ENCODE assay signal across 14 mouse cellular contexts in genomic region chr17:27871851-27872250, GRCm38 (mm10). TPM values are rescaled to one million over a fixed set of nuclear protein-coding genes. Genes with fewer than 3 reads are reported as not detected.
DNase-seq lines count a peak whose midpoint lies in the region; ATAC-seq and TF ChIP-seq lines count a peak whose summit lies in the region.
"Had no signal": no experiment of that assay in that cellular context is flagged by ENCODE, and none has a peak within 500 bp of the region (broad histone marks: within the 10 kb centered on the region; RNA-seq: fewer than 3 reads in every experiment).

No protein-coding gene starts in this region.

- DNase-seq in forebrain, embryonic 11.5 days (ENCODE audit: low spot score) = no peak
- no peak for DNase-seq in MEL (ENCODE audit: low read depth, low spot score)
- peak; percentile 85 for DNase-seq in cerebellum, adult 9-10 months
- peak; percentile 78 for DNase-seq in layer of hippocampus, adult 9-11 months
- DNase-seq: gastrocnemius, postnatal 10 days; lung, adult 2 months had no signal

- H3K27ac ChIP-seq in forebrain, embryonic 16.5 days (ENCODE audit: low read length) = no peak overlapping the region
- no peak overlapping the region for H3K27ac ChIP-seq in forebrain, embryonic 11.5 days (ENCODE audit: low read depth, low read length)
- H3K27ac ChIP-seq in MEL (ENCODE audit: control insufficient read depth, low read depth, low read length) = no peak overlapping the region
- H3K27ac ChIP-seq in intestine, embryonic 16.5 days (ENCODE audit: low read length) = no peak overlapping the region
- no peak overlapping the region for H3K27ac ChIP-seq in midbrain, embryonic 15.5 days
- no peak overlapping the region for H3K27ac ChIP-seq in hindbrain, embryonic 12.5 days
- H3K27ac ChIP-seq: embryonic facial prominence, embryonic 15.5 days; heart, embryonic 13.5 days; hindbrain, embryonic 15.5 days; limb, embryonic 13.5 days had no signal

- H3K36me3 ChIP-seq in forebrain, embryonic 16.5 days (ENCODE audit: control insufficient read depth, insufficient read depth) = no peaks in the 10 kb centered on the region
- H3K36me3 ChIP-seq in forebrain, embryonic 11.5 days (ENCODE audit: control insufficient read depth, insufficient read depth, low read length) = no peaks in the 10 kb centered on the region
- H3K36me3 ChIP-seq in MEL (ENCODE audit: control insufficient read depth in 1 of 2, insufficient read depth in 2 of 2, low read length in 2 of 2) = peaks cover 16 to 29% of the 10 kb centered on the region in 2 experiments
- no peaks in the 10 kb centered on the region for H3K36me3 ChIP-seq in intestine, embryonic 16.5 days (ENCODE audit: control insufficient read depth, insufficient read depth, low read length)
- no peaks in the 10 kb centered on the region for H3K36me3 ChIP-seq in midbrain, embryonic 15.5 days (replicated peaks)
- H3K36me3 ChIP-seq in hindbrain, embryonic 12.5 days = no peaks in the 10 kb centered on the region
- H3K36me3 ChIP-seq: hindbrain, embryonic 15.5 days had no signal

- ATAC-seq in forebrain, embryonic 16.5 days = peak; percentile 33; the same call in 1 of the 2 replicates
- ATAC-seq in forebrain, embryonic 11.5 days (replicated peaks; ENCODE audit: low FRiP score) = no peak
- ATAC-seq in intestine, embryonic 16.5 days = no peak
- ATAC-seq in midbrain, embryonic 15.5 days (replicated peaks) = no peak
- no peak for ATAC-seq in hindbrain, embryonic 12.5 days (ENCODE audit: low FRiP score)

- H3K4me3 ChIP-seq in forebrain, embryonic 16.5 days (replicated peaks; ENCODE audit: low read length) = no peak overlapping the region
- no peak overlapping the region for H3K4me3 ChIP-seq in forebrain, embryonic 11.5 days (ENCODE audit: low read depth, low read length)
- no peak overlapping the region for H3K4me3 ChIP-seq in MEL (ENCODE audit: control insufficient read depth in 1 of 2, insufficient read depth in 1 of 2, low read depth in 2 of 2, low read length in 2 of 2)
- no peak overlapping the region for H3K4me3 ChIP-seq in intestine, embryonic 16.5 days (ENCODE audit: low read length)
- H3K4me3 ChIP-seq in midbrain, embryonic 15.5 days = no peak overlapping the region
- no peak overlapping the region for H3K4me3 ChIP-seq in hindbrain, embryonic 12.5 days
- H3K4me3 ChIP-seq: embryonic facial prominence, embryonic 15.5 days; heart, embryonic 13.5 days; hindbrain, embryonic 15.5 days; limb, embryonic 13.5 days had no signal

- H3K9ac ChIP-seq in forebrain, embryonic 16.5 days (replicated peaks; ENCODE audit: low read depth, low read length) = no peak overlapping the region
- no peak overlapping the region for H3K9ac ChIP-seq in forebrain, embryonic 11.5 days (ENCODE audit: low read length)
- no peak overlapping the region for H3K9ac ChIP-seq in MEL (ENCODE audit: control insufficient read depth, low read depth, low read length, poor library complexity, severe bottlenecking)
- H3K9ac ChIP-seq in intestine, embryonic 16.5 days (ENCODE audit: low read depth, low read length) = no peak overlapping the region
- no peak overlapping the region for H3K9ac ChIP-seq in midbrain, embryonic 15.5 days
- no peak overlapping the region for H3K9ac ChIP-seq in hindbrain, embryonic 12.5 days
- H3K9ac ChIP-seq: embryonic facial prominence, embryonic 15.5 days; heart, embryonic 13.5 days; hindbrain, embryonic 15.5 days; limb, embryonic 13.5 days had no signal

- no peak for TF ChIP-seq CTCF in MEL (IDR thresholded peaks at IDR 0.05 in 2 of 3, conservative IDR thresholded peaks at IDR 0.05 in 1 of 3; ENCODE audit: control insufficient read depth in 1 of 3, insufficient read depth in 1 of 3, low read depth in 2 of 3, low read length in 3 of 3, poor library complexity in 1 of 3, severe bottlenecking in 1 of 3)

- H3K9me3 ChIP-seq in forebrain, embryonic 16.5 days (ENCODE audit: control insufficient read depth, low read length) = no peaks in the 10 kb centered on the region
- no peaks in the 10 kb centered on the region for H3K9me3 ChIP-seq in forebrain, embryonic 11.5 days (ENCODE audit: control insufficient read depth, low read length)
- H3K9me3 ChIP-seq in MEL (replicated peaks; ENCODE audit: insufficient read depth, low read length) = no peaks in the 10 kb centered on the region
- no peaks in the 10 kb centered on the region for H3K9me3 ChIP-seq in intestine, embryonic 16.5 days (ENCODE audit: control insufficient read depth, low read length)
- no peaks in the 10 kb centered on the region for H3K9me3 ChIP-seq in midbrain, embryonic 15.5 days
- no peaks in the 10 kb centered on the region for H3K9me3 ChIP-seq in hindbrain, embryonic 12.5 days (replicated peaks)
- H3K9me3 ChIP-seq: embryonic facial prominence, embryonic 15.5 days; heart, embryonic 13.5 days; hindbrain, embryonic 15.5 days; limb, embryonic 13.5 days had no signal

- no peak for TF ChIP-seq EP300 in MEL (IDR thresholded peaks at IDR 0.05; ENCODE audit: low read depth in 1 of 2, low read length in 2 of 2)

- TF ChIP-seq POLR2A in MEL (IDR thresholded peaks at IDR 0.05; ENCODE audit: control insufficient read depth in 1 of 2, insufficient read depth in 1 of 2, low read depth in 1 of 2, low read length in 2 of 2, poor library complexity in 1 of 2) = no peak

- 65% methylated on average over 3 of the region's 3 CpGs for WGBS in forebrain, embryonic 16.5 days
- 95% methylated on average over 3 of the region's 3 CpGs for WGBS in forebrain, embryonic 11.5 days
- WGBS in intestine, embryonic 16.5 days = 94% methylated on average over 3 of the region's 3 CpGs
- WGBS in midbrain, embryonic 15.5 days = 89% methylated on average over 3 of the region's 3 CpGs
- 89% methylated on average over 3 of the region's 3 CpGs for WGBS in hindbrain, embryonic 12.5 days

- H3K4me1 ChIP-seq in forebrain, embryonic 16.5 days (replicated peaks; ENCODE audit: control insufficient read depth, insufficient read depth, low read length) = no peaks in the 10 kb centered on the region; the same call in 1 of the 2 replicates
- no peaks in the 10 kb centered on the region for H3K4me1 ChIP-seq in forebrain, embryonic 11.5 days (replicated peaks; ENCODE audit: control insufficient read depth, insufficient read depth, low read length)
- peaks cover 22 to 24% of the 10 kb centered on the region in 2 experiments for H3K4me1 ChIP-seq in MEL (ENCODE audit: control insufficient read depth in 1 of 2, insufficient read depth in 2 of 2, low read length in 2 of 2)
- peaks cover 9% of the 10 kb centered on the region; the same call in 1 of the 2 replicates for H3K4me1 ChIP-seq in intestine, embryonic 16.5 days (ENCODE audit: control insufficient read depth, insufficient read depth, low read length)
- H3K4me1 ChIP-seq in midbrain, embryonic 15.5 days = no peaks in the 10 kb centered on the region; the same call in 1 of the 2 replicates
- H3K4me1 ChIP-seq in hindbrain, embryonic 12.5 days = no peaks in the 10 kb centered on the region
- H3K4me1 ChIP-seq: embryonic facial prominence, embryonic 15.5 days; hindbrain, embryonic 15.5 days; limb, embryonic 13.5 days had no signal

- peaks cover 42% of the 10 kb centered on the region for H3K79me2 ChIP-seq in MEL (ENCODE audit: control insufficient read depth, insufficient read depth, low read length, poor library complexity)

- no peak for TF ChIP-seq RAD21 in MEL (IDR thresholded peaks at IDR 0.05; ENCODE audit: low read depth, low read length)

- no peak overlapping the region for H3K4me2 ChIP-seq in forebrain, embryonic 16.5 days (ENCODE audit: low read length)
- H3K4me2 ChIP-seq in forebrain, embryonic 11.5 days (ENCODE audit: low read depth, low read length, severe bottlenecking) = no peak overlapping the region
- no peak overlapping the region for H3K4me2 ChIP-seq in intestine, embryonic 16.5 days (ENCODE audit: low read depth, low read length)
- H3K4me2 ChIP-seq in midbrain, embryonic 15.5 days = no peak overlapping the region
- no peak overlapping the region for H3K4me2 ChIP-seq in hindbrain, embryonic 12.5 days (replicated peaks)
- H3K4me2 ChIP-seq: embryonic facial prominence, embryonic 15.5 days; heart, embryonic 13.5 days; hindbrain, embryonic 15.5 days; limb, embryonic 13.5 days had no signal

- H3K27me3 ChIP-seq in forebrain, embryonic 16.5 days (replicated peaks; ENCODE audit: control insufficient read depth, insufficient read depth, low read length) = no peaks in the 10 kb centered on the region
- H3K27me3 ChIP-seq in forebrain, embryonic 11.5 days (ENCODE audit: control insufficient read depth, insufficient read depth, low read length) = no peaks in the 10 kb centered on the region
- no peaks in the 10 kb centered on the region for H3K27me3 ChIP-seq in MEL (ENCODE audit: control insufficient read depth in 1 of 2, insufficient read depth in 2 of 2, low read length in 2 of 2)
- no peaks in the 10 kb centered on the region for H3K27me3 ChIP-seq in intestine, embryonic 16.5 days (replicated peaks; ENCODE audit: control insufficient read depth, insufficient read depth, low read length)
- H3K27me3 ChIP-seq in midbrain, embryonic 15.5 days (replicated peaks) = no peaks in the 10 kb centered on the region
- no peaks in the 10 kb centered on the region for H3K27me3 ChIP-seq in hindbrain, embryonic 12.5 days
- H3K27me3 ChIP-seq: embryonic facial prominence, embryonic 15.5 days; heart, embryonic 13.5 days; hindbrain, embryonic 15.5 days; limb, embryonic 13.5 days had no signal

RNA-seq across cellular contexts. Expression of gene Uhrf1bp1, which starts 15.6 kb away (rescaled TPM):
- 6.6 and 6.8 TPM in 2 replicates for polyA plus RNA-seq in forebrain, embryonic 16.5 days (2015; fragmentation: Nextera tagmentation; extraction: Ambion mirVana)
- polyA plus RNA-seq in forebrain, embryonic 11.5 days (2014; fragmentation: Nextera tagmentation; extraction: Ambion mirVana) = 7.8 and 9.7 TPM in 2 replicates
- total RNA-seq in MEL (2012; rRNA removed) = 23.1 and 25.9 TPM in 2 replicates
- 10 to 100 TPM in 1 of 2 experiments, not detected in 1; 43.6 TPM for polyA plus RNA-seq in MEL (2012; ENCODE audit: insufficient read depth in 1 of 2, insufficient read length in 2 of 2, low read depth in 1 of 2, low replicate concordance in 2 of 2, missing spikeins in 1 of 2)
- polyA plus RNA-seq in intestine, embryonic 16.5 days (2015; fragmentation: Nextera tagmentation; extraction: Ambion mirVana) = 2.3 and 2.9 TPM in 2 replicates
- 7.0 and 7.1 TPM in 2 replicates for polyA plus RNA-seq in midbrain, embryonic 15.5 days (2015; fragmentation: Nextera tagmentation; extraction: Ambion mirVana)
- 9.4 TPM in 2 replicates for polyA plus RNA-seq in hindbrain, embryonic 12.5 days (2016; fragmentation: Nextera tagmentation; extraction: Ambion mirVana)

RNA-seq across cellular contexts. Expression of gene Snrpc, which starts 33.9 kb away (rescaled TPM):
- polyA plus RNA-seq in forebrain, embryonic 16.5 days (2015; fragmentation: Nextera tagmentation; extraction: Ambion mirVana) = 255 and 264 TPM in 2 replicates
- 371 and 373 TPM in 2 replicates for polyA plus RNA-seq in forebrain, embryonic 11.5 days (2014; fragmentation: Nextera tagmentation; extraction: Ambion mirVana)
- 217 and 219 TPM in 2 replicates for total RNA-seq in MEL (2012; rRNA removed)
- polyA plus RNA-seq in MEL (2012; ENCODE audit: insufficient read depth in 1 of 2, insufficient read length in 2 of 2, low read depth in 1 of 2, low replicate concordance in 2 of 2, missing spikeins in 1 of 2) = 100 to 1,000 TPM in 1 of 2 experiments, not detected in 1; 227 TPM
- polyA plus RNA-seq in intestine, embryonic 16.5 days (2015; fragmentation: Nextera tagmentation; extraction: Ambion mirVana) = 218 and 242 TPM in 2 replicates
- 204 and 212 TPM in 2 replicates for polyA plus RNA-seq in midbrain, embryonic 15.5 days (2015; fragmentation: Nextera tagmentation; extraction: Ambion mirVana)
- polyA plus RNA-seq in hindbrain, embryonic 12.5 days (2016; fragmentation: Nextera tagmentation; extraction: Ambion mirVana) = 299 and 327 TPM in 2 replicates

RNA-seq across cellular contexts. Expression of gene Anks1, which starts 37.3 kb away (rescaled TPM):
- 27.8 and 36.5 TPM in 2 replicates for polyA plus RNA-seq in forebrain, embryonic 16.5 days (2015; fragmentation: Nextera tagmentation; extraction: Ambion mirVana)
- polyA plus RNA-seq in forebrain, embryonic 11.5 days (2014; fragmentation: Nextera tagmentation; extraction: Ambion mirVana) = 40.9 and 42.6 TPM in 2 replicates
- total RNA-seq in MEL (2012; rRNA removed) = 11.6 and 11.9 TPM in 2 replicates
- polyA plus RNA-seq in MEL (2012; ENCODE audit: insufficient read depth in 1 of 2, insufficient read length in 2 of 2, low read depth in 1 of 2, low replicate concordance in 2 of 2, missing spikeins in 1 of 2) = 10 to 100 TPM in 1 of 2 experiments, not detected in 1; 15.9 TPM
- polyA plus RNA-seq in intestine, embryonic 16.5 days (2015; fragmentation: Nextera tagmentation; extraction: Ambion mirVana) = 10.0 and 11.4 TPM in 2 replicates
- 68.2 and 71.9 TPM in 2 replicates for polyA plus RNA-seq in midbrain, embryonic 15.5 days (2015; fragmentation: Nextera tagmentation; extraction: Ambion mirVana)
- polyA plus RNA-seq in hindbrain, embryonic 12.5 days (2016; fragmentation: Nextera tagmentation; extraction: Ambion mirVana) = 86.0 and 91.5 TPM in 2 replicates

RNA-seq across cellular contexts. Expression of gene Taf11, which starts 37.8 kb away (rescaled TPM):
- polyA plus RNA-seq in forebrain, embryonic 16.5 days (2015; fragmentation: Nextera tagmentation; extraction: Ambion mirVana) = 67.1 and 72.7 TPM in 2 replicates
- 92.1 and 98.5 TPM in 2 replicates for polyA plus RNA-seq in forebrain, embryonic 11.5 days (2014; fragmentation: Nextera tagmentation; extraction: Ambion mirVana)
- total RNA-seq in MEL (2012; rRNA removed) = 40.8 and 45.7 TPM in 2 replicates
- 10 to 100 TPM in 1 of 2 experiments, not detected in 1; 77.8 TPM for polyA plus RNA-seq in MEL (2012; ENCODE audit: insufficient read depth in 1 of 2, insufficient read length in 2 of 2, low read depth in 1 of 2, low replicate concordance in 2 of 2, missing spikeins in 1 of 2)
- 41.5 and 51.6 TPM in 2 replicates for polyA plus RNA-seq in intestine, embryonic 16.5 days (2015; fragmentation: Nextera tagmentation; extraction: Ambion mirVana)
- 58.1 and 63.1 TPM in 2 replicates for polyA plus RNA-seq in midbrain, embryonic 15.5 days (2015; fragmentation: Nextera tagmentation; extraction: Ambion mirVana)
- polyA plus RNA-seq in hindbrain, embryonic 12.5 days (2016; fragmentation: Nextera tagmentation; extraction: Ambion mirVana) = 89.7 and 96.9 TPM in 2 replicates

RNA-seq across cellular contexts. Expression of gene D17Wsu92e, which starts 51.4 kb away (rescaled TPM):
- polyA plus RNA-seq in forebrain, embryonic 16.5 days (2015; fragmentation: Nextera tagmentation; extraction: Ambion mirVana) = 11.9 and 12.4 TPM in 2 replicates
- 12.7 and 14.1 TPM in 2 replicates for polyA plus RNA-seq in forebrain, embryonic 11.5 days (2014; fragmentation: Nextera tagmentation; extraction: Ambion mirVana)
- 66.5 and 72.5 TPM in 2 replicates for total RNA-seq in MEL (2012; rRNA removed)
- polyA plus RNA-seq in MEL (2012; ENCODE audit: insufficient read depth in 1 of 2, insufficient read length in 2 of 2, low read depth in 1 of 2, low replicate concordance in 2 of 2, missing spikeins in 1 of 2) = 100 to 1,000 TPM in 1 of 2 experiments, not detected in 1; 108 TPM
- 14.7 and 20.8 TPM in 2 replicates for polyA plus RNA-seq in intestine, embryonic 16.5 days (2015; fragmentation: Nextera tagmentation; extraction: Ambion mirVana)
- polyA plus RNA-seq in midbrain, embryonic 15.5 days (2015; fragmentation: Nextera tagmentation; extraction: Ambion mirVana) = 10.9 and 11.4 TPM in 2 replicates
- 11.8 and 13.7 TPM in 2 replicates for polyA plus RNA-seq in hindbrain, embryonic 12.5 days (2016; fragmentation: Nextera tagmentation; extraction: Ambion mirVana)

Comparison
In these comparisons a context has a peak if more than half of its experiments do, and no peak if none do; other contexts are left out.
1. DNase-seq: peak in cerebellum, adult 9-10 months (single experiment) and layer of hippocampus, adult 9-11 months (single experiment); none in forebrain, embryonic 11.5 days (single experiment) and MEL (single experiment).